In the genomic region with DNA sequence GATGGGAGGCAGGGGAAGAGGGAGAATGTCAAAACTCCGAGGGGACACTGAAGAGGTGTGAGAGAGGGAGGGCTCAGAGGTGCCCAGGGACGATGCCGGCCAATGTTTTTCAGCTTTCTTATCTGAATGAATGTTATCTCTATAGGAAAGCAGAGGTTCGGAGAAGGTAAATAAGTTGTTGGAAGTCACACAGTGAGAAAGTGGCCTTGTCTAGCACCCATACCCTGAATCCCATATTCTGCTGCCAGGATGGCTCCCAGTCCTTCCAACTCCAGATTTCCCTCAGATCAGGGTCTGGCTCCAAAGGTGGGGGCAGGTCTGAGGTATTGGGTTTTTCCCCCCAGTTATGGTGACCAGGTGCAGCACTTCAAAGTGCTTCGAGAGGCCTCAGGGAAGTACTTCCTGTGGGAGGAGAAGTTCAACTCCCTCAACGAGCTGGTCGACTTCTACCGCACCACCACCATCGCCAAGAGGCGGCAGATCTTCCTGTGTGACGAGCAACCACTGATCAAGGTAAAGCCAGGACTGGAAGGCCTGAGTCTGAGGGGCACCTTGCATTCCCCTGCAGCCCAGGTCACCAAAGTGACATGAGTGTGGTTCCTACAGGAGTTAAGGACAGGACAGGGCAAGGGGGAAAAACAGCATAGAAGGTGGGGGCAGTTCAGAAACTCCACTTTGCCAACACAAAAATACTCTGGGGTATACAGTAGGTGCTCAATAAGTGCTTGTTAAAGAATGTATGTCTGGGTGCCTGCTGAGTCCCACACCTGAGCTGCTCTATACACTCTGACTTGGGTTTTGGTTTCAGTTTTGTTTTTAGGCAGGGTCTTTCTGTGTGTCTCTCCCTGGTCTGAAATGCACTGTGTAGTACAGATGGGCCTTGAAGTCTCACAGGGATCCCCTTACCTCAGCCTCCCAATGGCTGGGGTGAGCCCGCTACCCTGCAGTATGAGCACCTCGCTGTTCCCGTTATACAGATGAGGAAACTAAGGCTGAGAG, we compare ENCODE assay signal across 24 mouse cellular contexts. TPM values are rescaled to one million over a fixed set of nuclear protein-coding genes. Genes with fewer than 3 reads are reported as not detected.
DNase-seq lines count a peak whose midpoint lies in the region; TF ChIP-seq lines count a peak whose summit lies in the region.
"Had no signal": no experiment of that assay in that cellular context is flagged by ENCODE, and none has a peak within 500 bp of the region (broad histone marks: within the 10 kb centered on the region; RNA-seq: fewer than 3 reads in every experiment).

No protein-coding gene starts in this region.

- peaks cover 19% of the 10 kb centered on the region for H3K79me2 ChIP-seq in CH12.LX (replicated peaks; ENCODE audit: control insufficient read depth, extremely low read depth, insufficient read depth, poor library complexity, severe bottlenecking)

- H3K27me3 ChIP-seq in CH12.LX (replicated peaks), result no peaks in the 10 kb centered on the region
- H3K27me3 ChIP-seq in limb, embryonic 10.5 days (ENCODE audit: low read depth, poor library complexity, severe bottlenecking), result peaks cover 36% of the 10 kb centered on the region
- H3K27me3 ChIP-seq: forebrain, embryonic 13.5 days had no signal

- no peaks in the 10 kb centered on the region for H3K9me3 ChIP-seq in CH12.LX (replicated peaks; ENCODE audit: low read length)
- H3K9me3 ChIP-seq in limb, embryonic 10.5 days (replicated peaks), result no peaks in the 10 kb centered on the region
- H3K9me3 ChIP-seq: embryonic facial prominence, embryonic 12.5 days; forebrain, embryonic 13.5 days; heart, embryonic 12.5 days; hindbrain, embryonic 15.5 days; megakaryocyte, embryonic 14.5 days had no signal

- peaks cover 61 to 99% of the 10 kb centered on the region in 2 experiments for H3K4me1 ChIP-seq in CH12.LX (ENCODE audit: control insufficient read depth in 1 of 2, insufficient read depth in 2 of 2)
- H3K4me1 ChIP-seq in limb, embryonic 10.5 days, result peaks cover 54% of the 10 kb centered on the region

- WGBS in limb, embryonic 10.5 days, result 69% methylated on average over 14 of the region's 14 CpGs

- TF ChIP-seq POLR2A in CH12.LX (IDR thresholded peaks at IDR 0.05; ENCODE audit: low read depth, low read length), result no peak; the same call in 1 of the 2 replicates

- H3K27ac ChIP-seq in CH12.LX (ENCODE audit: insufficient read depth, low read depth), result peak overlapping the region; percentile 93
- 0 out of 2 replicates have a peak overlapping the region, but pooled peaks have one; percentile 14 for H3K27ac ChIP-seq in limb, embryonic 10.5 days
- H3K27ac ChIP-seq: embryonic facial prominence, embryonic 12.5 days; forebrain, embryonic 13.5 days; hindbrain, embryonic 15.5 days; kidney, postnatal 0 days; liver, embryonic 14.5 days had no signal

- in situ Hi-C loops in CH12.LX (cut with MboI; ENCODE audit: low pct_ligation_motif_present, low pct_unique_long_range_greater_than_20kb, low sequenced_read_pairs), result loop anchor here (5.0 kb wide), 1 partner anchor 33 kb away; no protein-coding TSS in a partner anchor

- peak; percentile 71 for TF ChIP-seq EP300 in CH12.LX (IDR thresholded peaks at IDR 0.05; ENCODE audit: low read length)

- H3K36me3 ChIP-seq in CH12.LX (replicated peaks in 1 of 2; ENCODE audit: control insufficient read depth in 1 of 2, insufficient read depth in 1 of 2, low read length in 1 of 2), result peaks cover 88 to 94% of the 10 kb centered on the region in 2 experiments
- H3K36me3 ChIP-seq in limb, embryonic 10.5 days, result no peaks in the 10 kb centered on the region
- H3K36me3 ChIP-seq: embryonic facial prominence, embryonic 12.5 days; heart, embryonic 12.5 days; hindbrain, embryonic 15.5 days had no signal

- dilution Hi-C loops in CH12.LX (cut with MboI; ENCODE audit: extremely low pct_ligation_motif_present, extremely low pct_unique_long_range_greater_than_20kb, low sequenced_read_pairs), result no loop called here

- TF ChIP-seq CTCF in CH12.LX (conservative IDR thresholded peaks at IDR 0.05 in 1 of 2, IDR thresholded peaks at IDR 0.05 in 1 of 2; ENCODE audit: low read depth in 2 of 2, low read length in 2 of 2), result no peak

- H3K4me2 ChIP-seq in CH12.LX (ENCODE audit: insufficient read depth, low read depth, poor library complexity, severe bottlenecking), result peak overlapping the region; percentile 14
- H3K4me2 ChIP-seq: embryonic facial prominence, embryonic 12.5 days; forebrain, embryonic 13.5 days; heart, embryonic 12.5 days; hindbrain, embryonic 15.5 days had no signal

- peak; percentile 62 for DNase-seq in CD4-positive helper T cell, adult 2 months (ENCODE audit: low read depth, low spot score)
- DNase-seq in CH12.LX (ENCODE audit: extremely low read depth), result peak; percentile 76
- DNase-seq in limb, embryonic 10.5 days (ENCODE audit: low spot score), result no peak
- peak; percentile 68 for DNase-seq in thymus, postnatal 14 days
- no peak for DNase-seq in adipocyte (ENCODE audit: low spot score)
- no peak for DNase-seq in ovary, postnatal 36 days (ENCODE audit: low spot score)
- DNase-seq in heart, postnatal 4 days, result no peak
- DNase-seq: B cell, adult 2 months; cerebellum, adult 9-10 months; heart, postnatal 14 days had no signal

- no peak overlapping the region for H3K9ac ChIP-seq in CH12.LX (ENCODE audit: insufficient read depth, low read depth)
- H3K9ac ChIP-seq: embryonic facial prominence, embryonic 12.5 days; forebrain, embryonic 13.5 days; heart, embryonic 12.5 days; hindbrain, embryonic 15.5 days; liver, embryonic 14.5 days had no signal

- no peak; the same call in 1 of the 2 replicates for TF ChIP-seq RAD21 in CH12.LX (IDR thresholded peaks at IDR 0.05; ENCODE audit: low read depth, low read length)

- H3K4me3 ChIP-seq in CH12.LX (replicated peaks in 1 of 3; ENCODE audit: low read depth in 2 of 3, low read length in 2 of 3, poor library complexity in 1 of 3), result peak overlapping the region in 2 of 3 experiments; percentile 8 to 22
- H3K4me3 ChIP-seq in limb, embryonic 10.5 days, result no peak overlapping the region
- H3K4me3 ChIP-seq: embryonic facial prominence, embryonic 12.5 days; erythroblast, embryonic 14.5 days; forebrain, embryonic 13.5 days; heart, embryonic 12.5 days; hindbrain, embryonic 15.5 days; megakaryocyte, embryonic 14.5 days had no signal

TF ChIP-seq in CH12.LX, 34 proteins besides CTCF, POLR2A, EP300 and RAD21 (continues in another document):
- peak; percentile 95 for TF ChIP-seq IRF4 (IDR thresholded peaks at IDR 0.05; ENCODE audit: low read depth, low read length)
- TF ChIP-seq MYC (IDR thresholded peaks at IDR 0.05; ENCODE audit: low read depth, low read length), result no peak
- no peak; the same call in 1 of the 2 replicates for TF ChIP-seq JUND (conservative IDR thresholded peaks at IDR 0.05; ENCODE audit: low read depth, low read length)
- TF ChIP-seq ZMIZ1 (IDR thresholded peaks at IDR 0.05; ENCODE audit: low read depth, low read length), result 0 out of 2 replicates have a peak, but pooled peaks have one; percentile 10
- TF ChIP-seq BHLHE40 (IDR thresholded peaks at IDR 0.05; ENCODE audit: low read depth, low read length), result no peak
- TF ChIP-seq SMC3 (IDR thresholded peaks at IDR 0.05; ENCODE audit: low read depth, low read length), result no peak; the same call in 1 of the 2 replicates
- no peak for TF ChIP-seq SIN3A (IDR thresholded peaks at IDR 0.05; ENCODE audit: low read length)
- TF ChIP-seq RCOR1 (conservative IDR thresholded peaks at IDR 0.05; ENCODE audit: low read depth, low read length), result peak; percentile 57
- TF ChIP-seq MAX (IDR thresholded peaks at IDR 0.05; ENCODE audit: low read length), result peak; percentile 62
- TF ChIP-seq GABPA (IDR thresholded peaks at IDR 0.05; ENCODE audit: insufficient replicate concordance, low read depth, low read length), result no peak
- TF ChIP-seq CHD2 (IDR thresholded peaks at IDR 0.05; ENCODE audit: low read length), result peak; percentile 15; the same call in 1 of the 2 replicates
- TF ChIP-seq USF1 (IDR thresholded peaks at IDR 0.05; ENCODE audit: low read depth, low read length), result no peak
- TF ChIP-seq NELFE (IDR thresholded peaks at IDR 0.05; ENCODE audit: low read depth, low read length), result no peak
- no peak for TF ChIP-seq TBP (conservative IDR thresholded peaks at IDR 0.05; ENCODE audit: low read depth, low read length)
- 0 out of 2 replicates have a peak, but pooled peaks have one; percentile 46 for TF ChIP-seq MEF2A (IDR thresholded peaks at IDR 0.05; ENCODE audit: borderline replicate concordance, low read depth, low read length)
- 0 out of 2 replicates have a peak, but pooled peaks have one; percentile 25 for TF ChIP-seq NRF1 (IDR thresholded peaks at IDR 0.05; ENCODE audit: low read depth, low read length)
- no peak; the same call in 1 of the 2 replicates for TF ChIP-seq HCFC1 (IDR thresholded peaks at IDR 0.05; ENCODE audit: low read depth, low read length)
- 0 out of 2 replicates have a peak, but pooled peaks have one; percentile 18 for TF ChIP-seq MAFK (IDR thresholded peaks at IDR 0.05; ENCODE audit: insufficient replicate concordance, low read length)
- TF ChIP-seq CHD1 (IDR thresholded peaks at IDR 0.05; ENCODE audit: low read depth, low read length), result no peak
- TF ChIP-seq KAT2A (IDR thresholded peaks at IDR 0.05; ENCODE audit: insufficient replicate concordance, low read length), result no peak
- no peak; the same call in none of the 2 replicates for TF ChIP-seq POLR2AphosphoS2 (IDR thresholded peaks at IDR 0.05; ENCODE audit: low read depth, low read length)
- TF ChIP-seq TCF12 (IDR thresholded peaks at IDR 0.05; ENCODE audit: low read depth, low read length), result peak; percentile 48
- no peak for TF ChIP-seq ZC3H11A (IDR thresholded peaks at IDR 0.05; ENCODE audit: low read depth, low read length)
- peak; percentile 77 for TF ChIP-seq ETS1 (conservative IDR thresholded peaks at IDR 0.05; ENCODE audit: low read depth, low read length)

RNA-seq across cellular contexts. Expression of gene Fam83g, which starts 14.1 kb away (rescaled TPM):
- 50.4 and 63.7 TPM in 2 replicates for total RNA-seq in CH12.LX (2012; rRNA removed)
- 17.2 and 19.2 TPM in 2 replicates for total RNA-seq in CH12.LX (2014; rRNA removed)
- 17.8 and 19.1 TPM in 2 replicates for polyA plus RNA-seq in CH12.LX (2012; ENCODE audit: insufficient read length, low read depth)
- polyA plus RNA-seq in limb, embryonic 10.5 days (2016; fragmentation: Nextera tagmentation; extraction: Ambion mirVana), result 2.2 and 2.4 TPM in 2 replicates
- under 1 TPM; 0.17 to 0.25 TPM for total RNA-seq in heart, postnatal 4 days (2021)
- total RNA-seq: granulocyte monocyte progenitor cell, adult 5-6 weeks; layer of hippocampus, postnatal 25 days had no signal

RNA-seq across cellular contexts. Expression of gene Grap, which starts 16.7 kb away (rescaled TPM):
- total RNA-seq in CH12.LX (2012; rRNA removed) (379 and 412 TPM in 2 replicates), CH12.LX (2014; rRNA removed) (264 and 274 TPM in 2 replicates)
- polyA plus RNA-seq in CH12.LX (2012; ENCODE audit: insufficient read length, low read depth), result 280 and 294 TPM in 2 replicates
- 6.9 and 7.1 TPM in 2 replicates for polyA plus RNA-seq in limb, embryonic 10.5 days (2016; fragmentation: Nextera tagmentation; extraction: Ambion mirVana)
- 10 to 100 TPM in 1 of 2 experiments, 1 to 10 TPM in 1; 8.8 to 10.4 TPM for total RNA-seq in heart, postnatal 4 days (2021)

RNA-seq across cellular contexts. Expression of gene Slc5a10, which starts 50.8 kb away (rescaled TPM):
- total RNA-seq in CH12.LX (2012; rRNA removed), result 0.55 and 1.4 TPM in 2 replicates
- total RNA-seq in CH12.LX (2014; rRNA removed), result 0.61 and 0.70 TPM in 2 replicates
- polyA plus RNA-seq in CH12.LX (2012; ENCODE audit: insufficient read length, low read depth), result 1.3 and 1.6 TPM in 2 replicates
- polyA plus RNA-seq in limb, embryonic 10.5 days (2016; fragmentation: Nextera tagmentation; extraction: Ambion mirVana), result 0.08 and 0.11 TPM in 2 replicates
- total RNA-seq in heart, postnatal 4 days (2021), result not detected
- total RNA-seq: gastrocnemius, adult 8-10 months; granulocyte monocyte progenitor cell, adult 5-6 weeks; heart, postnatal 14 days; left cerebral cortex, postnatal 10 days; midbrain, postnatal 0 days had no signal
- polyA plus RNA-seq: erythroblast, embryonic 14.5 days; forebrain, embryonic 13.5 days; heart, embryonic 12.5 days; hindbrain, embryonic 15.5 days; liver, embryonic 14.5 days; neural tube, embryonic 11.5 days had no signal

Comparison
In these comparisons a context has a peak if more than half of its experiments do, and no peak if none do; other contexts are left out.
1. DNase-seq: peak in CD4-positive helper T cell, adult 2 months (single experiment), CH12.LX (single experiment) and thymus, postnatal 14 days (single experiment); none in limb, embryonic 10.5 days (single experiment), adipocyte (single experiment), ovary, postnatal 36 days (single experiment) and heart, postnatal 4 days (single experiment).
2. RNA of gene Fam83g, which starts 14.1 kb away (total RNA-seq): 17.2 to 63.7 TPM in CH12.LX; 0.17 to 0.25 TPM in heart, postnatal 4 days; every median in the first group is over 10 times any median in the second.
3. RNA of gene Grap, which starts 16.7 kb away (total RNA-seq): 264 to 412 TPM in CH12.LX; 8.8 to 10.4 TPM in heart, postnatal 4 days; every median in the first group is over 10 times any median in the second.